Mouse (Mus musculus): ENCODE results near the gene Gm20683. TPM values are rescaled to one million over a fixed set of nuclear protein-coding genes. Genes with fewer than 3 reads are reported as not detected.
A peak's percentile ranks its signal among the peaks of the same experiment; 100 is the strongest.

Gm20683 gene
- polyA plus RNA-seq, 1 experiment from 2014 or later = 2.6 TPM

GRCm38 (mm10) chr17:25868601-25869191, 27.1 kb upstream of the Gm20683 start, which contains the start of gene Mcrip2:
Mcrip2 (minus strand) TSS chr17:25868764.
- peak; percentile 84 for ATAC-seq (ENCODE audit: low FRiP score, low TSS enrichment)
- peak within 1 kb of the TSS; percentile 51 for H3K27ac ChIP-seq (ENCODE audit: low read depth, low read length)
- H3K36me3 ChIP-seq (ENCODE audit: control insufficient read depth, insufficient read depth, low read length) = no peaks in the 10 kb centered on the region
- peak within 1 kb of the TSS; percentile 93 for H3K4me2 ChIP-seq (replicated peaks; ENCODE audit: low read depth, low read length)
- H3K4me3 ChIP-seq (ENCODE audit: low read length) = peak within 1 kb of the TSS; percentile 77
- no peaks in the 10 kb centered on the region for H3K9me3 ChIP-seq (ENCODE audit: control insufficient read depth, low read length)
- peak within 1 kb of the TSS; percentile 72 for H3K9ac ChIP-seq (ENCODE audit: low read depth, low read length)
- peaks cover 13% of the 10 kb centered on the region; the same call in 1 of the 2 replicates for H3K4me1 ChIP-seq (ENCODE audit: control insufficient read depth, insufficient read depth, low read length)
- H3K27me3 ChIP-seq (ENCODE audit: control insufficient read depth, insufficient read depth, low read length) = no peaks in the 10 kb centered on the region
- under 1% methylated on average over 24 of the region's 24 CpGs for WGBS

- Histone ChIP-seq H3K4me1 (ENCODE audit: control insufficient read depth, insufficient read depth, low read length) (peaks cover 13% of the 10 kb centered on the region; the same call in 1 of the 2 replicates), H3K27me3 (ENCODE audit: control insufficient read depth, insufficient read depth, low read length) (no peaks in the 10 kb centered on the region), H3K4me3 (ENCODE audit: low read length) (peak overlapping the region; percentile 77), H3K9ac (ENCODE audit: low read depth, low read length) (peak overlapping the region; percentile 72), H3K9me3 (ENCODE audit: control insufficient read depth, low read length) (no peaks in the 10 kb centered on the region), H3K36me3 (ENCODE audit: control insufficient read depth, insufficient read depth, low read length) (no peaks in the 10 kb centered on the region), H3K4me2 (replicated peaks; ENCODE audit: low read depth, low read length) (peak overlapping the region; percentile 93), H3K27ac (ENCODE audit: low read depth, low read length) (peak overlapping the region; percentile 51)
- WGBS = 2% methylated on average over 41 of the region's 42 CpGs
- peak; percentile 51 for ATAC-seq (ENCODE audit: low FRiP score, low TSS enrichment)
Measured at GRCm38 (mm10) chr17:25867836-25868600, 26.5 kb upstream of the Gm20683 start.

GRCm38 (mm10) chr17:25867509-25867835, 25.9 kb upstream of the Gm20683 start:
- Histone ChIP-seq H3K4me2 (replicated peaks; ENCODE audit: low read depth, low read length) (peak overlapping the region; percentile 93), H3K9me3 (ENCODE audit: control insufficient read depth, low read length) (no peaks in the 10 kb centered on the region), H3K4me1 (ENCODE audit: control insufficient read depth, insufficient read depth, low read length) (peaks cover 13% of the 10 kb centered on the region; the same call in 1 of the 2 replicates), H3K27me3 (ENCODE audit: control insufficient read depth, insufficient read depth, low read length) (no peaks in the 10 kb centered on the region), H3K27ac (ENCODE audit: low read depth, low read length) (peak overlapping the region; percentile 32; the same call in 1 of the 2 replicates), H3K9ac (ENCODE audit: low read depth, low read length) (peak overlapping the region; percentile 72), H3K4me3 (ENCODE audit: low read length) (peak overlapping the region; percentile 77), H3K36me3 (ENCODE audit: control insufficient read depth, insufficient read depth, low read length) (no peaks in the 10 kb centered on the region; the same call in 1 of the 2 replicates)
- WGBS = 8% methylated on average over 7 of the region's 7 CpGs
- ATAC-seq (ENCODE audit: low FRiP score, low TSS enrichment) = 0 out of 2 replicates have a peak, but pooled peaks have one; percentile 16

- no peak overlapping the region for H3K4me2 ChIP-seq (replicated peaks; ENCODE audit: low read depth, low read length)
- H3K4me3 ChIP-seq (ENCODE audit: low read length) = no peak overlapping the region
- no peaks in the 10 kb centered on the region for H3K27me3 ChIP-seq (ENCODE audit: control insufficient read depth, insufficient read depth, low read length)
- H3K9me3 ChIP-seq (ENCODE audit: control insufficient read depth, low read length) = no peaks in the 10 kb centered on the region
- no peak overlapping the region for H3K9ac ChIP-seq (ENCODE audit: low read depth, low read length)
- no peak overlapping the region for H3K27ac ChIP-seq (ENCODE audit: low read depth, low read length)
- WGBS = 96% methylated on average over 3 of the region's 3 CpGs
- no peaks in the 10 kb centered on the region; the same call in 1 of the 2 replicates for H3K36me3 ChIP-seq (ENCODE audit: control insufficient read depth, insufficient read depth, low read length)
- peaks cover 22% of the 10 kb centered on the region for H3K4me1 ChIP-seq (ENCODE audit: control insufficient read depth, insufficient read depth, low read length)
- ATAC-seq (ENCODE audit: low FRiP score, low TSS enrichment) = no peak
Measured at GRCm38 (mm10) chr17:25866172-25866571, 24.6 kb upstream of the Gm20683 start.

- H3K9ac ChIP-seq (ENCODE audit: low read depth, low read length) = no peak overlapping the region
- no peaks in the 10 kb centered on the region for H3K9me3 ChIP-seq (ENCODE audit: control insufficient read depth, low read length)
- 92% methylated on average over 11 of the region's 11 CpGs for WGBS
- ATAC-seq (ENCODE audit: low FRiP score, low TSS enrichment) = no peak
- H3K4me2 ChIP-seq (replicated peaks; ENCODE audit: low read depth, low read length) = no peak overlapping the region
- H3K27ac ChIP-seq (ENCODE audit: low read depth, low read length) = no peak overlapping the region
- H3K27me3 ChIP-seq (ENCODE audit: control insufficient read depth, insufficient read depth, low read length) = no peaks in the 10 kb centered on the region
- H3K36me3 ChIP-seq (ENCODE audit: control insufficient read depth, insufficient read depth, low read length) = no peaks in the 10 kb centered on the region; the same call in 1 of the 2 replicates
- no peak overlapping the region for H3K4me3 ChIP-seq (ENCODE audit: low read length)
- peaks cover 28% of the 10 kb centered on the region for H3K4me1 ChIP-seq (ENCODE audit: control insufficient read depth, insufficient read depth, low read length)
Measured at GRCm38 (mm10) chr17:25865288-25865687, 23.7 kb upstream of the Gm20683 start.

GRCm38 (mm10) chr17:25864311-25864710, 22.7 kb upstream of the Gm20683 start:
- Histone ChIP-seq H3K4me1 (ENCODE audit: control insufficient read depth, insufficient read depth, low read length) (peaks cover 29% of the 10 kb centered on the region), H3K4me2 (replicated peaks; ENCODE audit: low read depth, low read length) (no peak overlapping the region), H3K27me3 (ENCODE audit: control insufficient read depth, insufficient read depth, low read length) (no peaks in the 10 kb centered on the region), H3K9ac (ENCODE audit: low read depth, low read length) (0 out of 2 replicates have a peak overlapping the region, but pooled peaks have one; percentile 18), H3K36me3 (ENCODE audit: control insufficient read depth, insufficient read depth, low read length) (peaks cover under 1% of the 10 kb centered on the region; the same call in 1 of the 2 replicates), H3K9me3 (ENCODE audit: control insufficient read depth, low read length) (no peaks in the 10 kb centered on the region), H3K27ac (ENCODE audit: low read depth, low read length) (no peak overlapping the region), H3K4me3 (ENCODE audit: low read length) (no peak overlapping the region)
- WGBS = 90% methylated on average over 14 of the region's 14 CpGs
- ATAC-seq (ENCODE audit: low FRiP score, low TSS enrichment) = no peak

- no peak overlapping the region for H3K27ac ChIP-seq (ENCODE audit: low read depth, low read length)
- peaks cover 24% of the 10 kb centered on the region for H3K4me1 ChIP-seq (ENCODE audit: control insufficient read depth, insufficient read depth, low read length)
- H3K27me3 ChIP-seq (ENCODE audit: control insufficient read depth, insufficient read depth, low read length) = no peaks in the 10 kb centered on the region
- no peaks in the 10 kb centered on the region for H3K9me3 ChIP-seq (ENCODE audit: control insufficient read depth, low read length)
- H3K4me2 ChIP-seq (replicated peaks; ENCODE audit: low read depth, low read length) = no peak overlapping the region
- peaks cover 4% of the 10 kb centered on the region; the same call in 1 of the 2 replicates for H3K36me3 ChIP-seq (ENCODE audit: control insufficient read depth, insufficient read depth, low read length)
- 92% methylated on average over 6 of the region's 6 CpGs for WGBS
- no peak for ATAC-seq (ENCODE audit: low FRiP score, low TSS enrichment)
- H3K9ac ChIP-seq (ENCODE audit: low read depth, low read length) = 0 out of 2 replicates have a peak overlapping the region, but pooled peaks have one; percentile 18
- H3K4me3 ChIP-seq (ENCODE audit: low read length) = no peak overlapping the region
Measured at GRCm38 (mm10) chr17:25863681-25864080, 22.1 kb upstream of the Gm20683 start.

- Histone ChIP-seq H3K27ac (ENCODE audit: low read depth, low read length) (peak overlapping the region; percentile 83), H3K27me3 (ENCODE audit: control insufficient read depth, insufficient read depth, low read length) (no peaks in the 10 kb centered on the region), H3K4me2 (replicated peaks; ENCODE audit: low read depth, low read length) (peak overlapping the region; percentile 94), H3K4me1 (ENCODE audit: control insufficient read depth, insufficient read depth, low read length) (peaks cover 15% of the 10 kb centered on the region), H3K9ac (ENCODE audit: low read depth, low read length) (peak overlapping the region; percentile 87), H3K4me3 (ENCODE audit: low read length) (peak overlapping the region; percentile 72), H3K36me3 (ENCODE audit: control insufficient read depth, insufficient read depth, low read length) (peaks cover 4% of the 10 kb centered on the region; the same call in 1 of the 2 replicates), H3K9me3 (ENCODE audit: control insufficient read depth, low read length) (no peaks in the 10 kb centered on the region)
- 10% methylated on average over 6 of the region's 6 CpGs for WGBS
- no peak for ATAC-seq (ENCODE audit: low FRiP score, low TSS enrichment)
Measured at GRCm38 (mm10) chr17:25861704-25862612, 20.4 kb upstream of the Gm20683 start.
